Mouse (Mus musculus): ENCODE data around the gene Ermard. TPM values are rescaled to one million over a fixed set of nuclear protein-coding genes. Genes with fewer than 3 reads are reported as not detected.

Gene Ermard
- total and polyA plus RNA-seq, 2 experiments from 2014 or later = 38.4 to 58.9 TPM

GRCm38 (mm10) chr17:15115550-15115949 is 74.5 kb downstream of the Ermard start:
- no peaks in the 10 kb centered on the region for H3K9me3 ChIP-seq (ENCODE audit: low read length)
- WGBS = 83% methylated on average over 3 of the region's 3 CpGs
- no peak overlapping the region for H3K4me3 ChIP-seq (ENCODE audit: low read depth, low read length)
- H3K9ac ChIP-seq (replicated peaks; ENCODE audit: low read length, poor library complexity, severe bottlenecking) = no peak overlapping the region
- H3K27ac ChIP-seq (ENCODE audit: low read depth, low read length) = no peak overlapping the region
- ATAC-seq (ENCODE audit: low FRiP score) = no peak
- no peaks in the 10 kb centered on the region for H3K27me3 ChIP-seq (ENCODE audit: insufficient read depth, low read length)
- no peak for TF ChIP-seq CTCF (IDR thresholded peaks at IDR 0.05)
- H3K36me3 ChIP-seq (ENCODE audit: insufficient read depth, low read length) = no peaks in the 10 kb centered on the region
- H3K4me2 ChIP-seq (ENCODE audit: low read depth, low read length, poor library complexity, severe bottlenecking) = no peak overlapping the region
- DNase-seq (ENCODE audit: low spot score) = no peak
- H3K4me1 ChIP-seq (ENCODE audit: insufficient read depth, low read length) = no peaks in the 10 kb centered on the region

- H3K4me2 ChIP-seq (ENCODE audit: low read depth, low read length, poor library complexity, severe bottlenecking) = no peak overlapping the region
- no peaks in the 10 kb centered on the region for H3K9me3 ChIP-seq (ENCODE audit: low read length)
- H3K9ac ChIP-seq (replicated peaks; ENCODE audit: low read length, poor library complexity, severe bottlenecking) = no peak overlapping the region
- H3K4me1 ChIP-seq (ENCODE audit: insufficient read depth, low read length) = no peaks in the 10 kb centered on the region
- DNase-seq (ENCODE audit: low spot score) (no peak), ATAC-seq (ENCODE audit: low FRiP score) (no peak)
- TF ChIP-seq CTCF (IDR thresholded peaks at IDR 0.05) = no peak
- H3K36me3 ChIP-seq (ENCODE audit: insufficient read depth, low read length) = no peaks in the 10 kb centered on the region
- H3K27me3 ChIP-seq (ENCODE audit: insufficient read depth, low read length) = no peaks in the 10 kb centered on the region
- no peak overlapping the region for H3K4me3 ChIP-seq (ENCODE audit: low read depth, low read length)
- H3K27ac ChIP-seq (ENCODE audit: low read depth, low read length) = no peak overlapping the region
- 95% methylated on average over 4 of the region's 4 CpGs for WGBS
Measured at GRCm38 (mm10) chr17:15120096-15120495, 79.1 kb downstream of the Ermard start.

GRCm38 (mm10) chr17:15120569-15120968 is 79.6 kb downstream of the Ermard start:
- Histone ChIP-seq H3K9ac (replicated peaks; ENCODE audit: low read length, poor library complexity, severe bottlenecking) (no peak overlapping the region), H3K36me3 (ENCODE audit: insufficient read depth, low read length) (no peaks in the 10 kb centered on the region), H3K4me3 (ENCODE audit: low read depth, low read length) (no peak overlapping the region), H3K9me3 (ENCODE audit: low read length) (no peaks in the 10 kb centered on the region), H3K27ac (ENCODE audit: low read depth, low read length) (no peak overlapping the region), H3K4me2 (ENCODE audit: low read depth, low read length, poor library complexity, severe bottlenecking) (no peak overlapping the region), H3K4me1 (ENCODE audit: insufficient read depth, low read length) (no peaks in the 10 kb centered on the region), H3K27me3 (ENCODE audit: insufficient read depth, low read length) (no peaks in the 10 kb centered on the region)
- no peak for TF ChIP-seq CTCF (IDR thresholded peaks at IDR 0.05)
- ATAC-seq (ENCODE audit: low FRiP score) (no peak), DNase-seq (ENCODE audit: low spot score) (no peak)
- 79% methylated on average over 6 of the region's 6 CpGs for WGBS

GRCm38 (mm10) chr17:15129630-15130287 is 88.8 kb downstream of the Ermard start:
- H3K27ac ChIP-seq (ENCODE audit: low read depth, low read length) = no peak overlapping the region
- no peak overlapping the region for H3K4me3 ChIP-seq (ENCODE audit: low read depth, low read length)
- DNase-seq (ENCODE audit: low spot score) (no peak), ATAC-seq (ENCODE audit: low FRiP score) (no peak)
- 69% methylated on average over 9 of the region's 9 CpGs for WGBS
- H3K9me3 ChIP-seq (ENCODE audit: low read length) = no peaks in the 10 kb centered on the region
- H3K9ac ChIP-seq (replicated peaks; ENCODE audit: low read length, poor library complexity, severe bottlenecking) = no peak overlapping the region
- H3K36me3 ChIP-seq (ENCODE audit: insufficient read depth, low read length) = no peaks in the 10 kb centered on the region
- no peaks in the 10 kb centered on the region for H3K4me1 ChIP-seq (ENCODE audit: insufficient read depth, low read length)
- H3K4me2 ChIP-seq (ENCODE audit: low read depth, low read length, poor library complexity, severe bottlenecking) = no peak overlapping the region
- no peak for TF ChIP-seq CTCF (IDR thresholded peaks at IDR 0.05)
- H3K27me3 ChIP-seq (ENCODE audit: insufficient read depth, low read length) = no peaks in the 10 kb centered on the region

GRCm38 (mm10) chr17:15130288-15130656 is 89.3 kb downstream of the Ermard start:
- 92% methylated on average over 3 of the region's 3 CpGs for WGBS
- H3K4me1 ChIP-seq (ENCODE audit: insufficient read depth, low read length) = no peaks in the 10 kb centered on the region
- ATAC-seq (ENCODE audit: low FRiP score) (no peak), DNase-seq (ENCODE audit: low spot score) (no peak)
- no peaks in the 10 kb centered on the region for H3K27me3 ChIP-seq (ENCODE audit: insufficient read depth, low read length)
- no peak overlapping the region for H3K4me2 ChIP-seq (ENCODE audit: low read depth, low read length, poor library complexity, severe bottlenecking)
- H3K27ac ChIP-seq (ENCODE audit: low read depth, low read length) = no peak overlapping the region
- TF ChIP-seq CTCF (IDR thresholded peaks at IDR 0.05) = no peak
- H3K9ac ChIP-seq (replicated peaks; ENCODE audit: low read length, poor library complexity, severe bottlenecking) = no peak overlapping the region
- H3K4me3 ChIP-seq (ENCODE audit: low read depth, low read length) = no peak overlapping the region
- no peaks in the 10 kb centered on the region for H3K36me3 ChIP-seq (ENCODE audit: insufficient read depth, low read length)
- no peaks in the 10 kb centered on the region for H3K9me3 ChIP-seq (ENCODE audit: low read length)

GRCm38 (mm10) chr17:15134905-15135669 is 94.1 kb downstream of the Ermard start:
- Histone ChIP-seq H3K9ac (replicated peaks; ENCODE audit: low read length, poor library complexity, severe bottlenecking) (no peak overlapping the region), H3K27ac (ENCODE audit: low read depth, low read length) (no peak overlapping the region), H3K36me3 (ENCODE audit: insufficient read depth, low read length) (no peaks in the 10 kb centered on the region), H3K9me3 (ENCODE audit: low read length) (no peaks in the 10 kb centered on the region), H3K4me3 (ENCODE audit: low read depth, low read length) (no peak overlapping the region), H3K4me1 (ENCODE audit: insufficient read depth, low read length) (no peaks in the 10 kb centered on the region), H3K27me3 (ENCODE audit: insufficient read depth, low read length) (no peaks in the 10 kb centered on the region), H3K4me2 (ENCODE audit: low read depth, low read length, poor library complexity, severe bottlenecking) (no peak overlapping the region)
- DNase-seq (ENCODE audit: low spot score) = no peak
- WGBS = 86% methylated on average over 12 of the region's 12 CpGs
- ATAC-seq (ENCODE audit: low FRiP score) = no peak
- no peak for TF ChIP-seq CTCF (IDR thresholded peaks at IDR 0.05)

All from midbrain, postnatal 0 days (tissue).